Mouse (Mus musculus) urinary bladder, postnatal 10 days (tissue): ENCODE data around the gene Elob.

ENCODE experiments used
- DNase-seq: peaks from one replicate; pipeline ENCODE4 v3.0.0; 2022; ENCODE audit warnings: low spot score

Gene Elob

GRCm38 (mm10) chr17:23783352-23783751, 45.6 kb downstream of the Elob start:
- no peak for DNase-seq

GRCm38 (mm10) chr17:23778447-23778846, 50.5 kb downstream of the Elob start:
- DNase-seq, result no peak

- no peak for DNase-seq
Measured at GRCm38 (mm10) chr17:23777141-23777540, 51.8 kb downstream of the Elob start.

GRCm38 (mm10) chr17:23776216-23776615, 52.7 kb downstream of the Elob start:
- DNase-seq, result no peak
